Mouse (Mus musculus) mouse trophoblast stem cell (cell line): Measurements from ENCODE around the gene Nuf2.

Source experiments
- in situ Hi-C, 2 experiments: fragments of 300-500 bp; cut with MseI, MboI; formaldehyde crosslinking; loops; 2 replicates in 1 of 2; 3 replicates in 1 of 2; pipeline ENCODE4 v1.15.1; 2025

The Nuf2 gene

GRCm38 (mm10) chr1:169471185-169471584 is 60.1 kb downstream of the Nuf2 start:
- in situ Hi-C loops: loop anchor here (25.0 kb wide), 2 partner anchors 1259 to 1534 kb away; no protein-coding TSS in a partner anchor

GRCm38 (mm10) chr1:169467791-169468190 is 63.5 kb downstream of the Nuf2 start:
- in situ Hi-C loops: loop anchor here (25.0 kb wide), 2 partner anchors 1255 to 1530 kb away; no protein-coding TSS in a partner anchor

- in situ Hi-C loops: loop anchor here (25.0 kb wide), 2 partner anchors 1250 to 1525 kb away; no protein-coding TSS in a partner anchor
These were observed 68.7 kb downstream of the Nuf2 start for GRCm38 (mm10) chr1:169462386-169463115.

- in situ Hi-C loops: loop anchor here (25.0 kb wide), 2 partner anchors 1247 to 1522 kb away; no protein-coding TSS in a partner anchor
These were observed 72.0 kb downstream of the Nuf2 start for GRCm38 (mm10) chr1:169459071-169459782.
